Mouse (Mus musculus) small intestine, adult 2 months (tissue): ENCODE data around the gene Gjd2. TPM values are rescaled to one million over a fixed set of nuclear protein-coding genes. Genes with fewer than 3 reads are reported as not detected.

Experiments used
- H3K27ac ChIP-seq: fragments of 200-500 bp; 2 replicates; pipeline ENCODE4 v1.5.1; 2012; ENCODE audit warnings: low read depth, low read length, control low read depth, inconsistent platforms; ENCODE audit not compliant: insufficient read depth
- H3K27me3 ChIP-seq: fragments of 200-500 bp; 2 replicates; pipeline ENCODE4 v1.6.1; 2012; ENCODE audit warnings: mild to moderate bottlenecking, moderate library complexity, low read length, inconsistent platforms; ENCODE audit not compliant: control insufficient read depth, insufficient read depth
- H3K36me3 ChIP-seq: fragments of 200-500 bp; 2 replicates; pipeline ENCODE4 v1.6.1; 2012; ENCODE audit warnings: mild to moderate bottlenecking, low read length, control low read depth, inconsistent platforms; ENCODE audit not compliant: control insufficient read depth, insufficient read depth
- H3K4me1 ChIP-seq: fragments of 200-500 bp; 2 replicates; pipeline ENCODE4 v1.6.1; 2012; ENCODE audit warnings: low read length, inconsistent platforms, mixed read lengths; ENCODE audit not compliant: control insufficient read depth, insufficient read depth, insufficient read length
- H3K4me3 ChIP-seq: fragments of 200-500 bp; 2 replicates; pipeline ENCODE4 v1.5.1; 2012; ENCODE audit warnings: low read depth, mild to moderate bottlenecking, control low read depth, inconsistent platforms, low read length, moderate library complexity
- CTCF ChIP-seq: fragments of 200-500 bp; IDR thresholded peaks from 2 replicates; pipeline ENCODE4 v1.5.1; 2012; ENCODE audit warnings: low read depth, mild to moderate bottlenecking, control low read depth, inconsistent platforms, low read length, moderate library complexity, mixed read lengths; ENCODE audit not compliant: insufficient replicate concordance, insufficient read length; ENCODE audit errors: extremely low read depth
- POLR2A ChIP-seq: fragments of 200-500 bp; IDR thresholded peaks from 2 replicates; pipeline ENCODE4 v1.6.1; 2012; ENCODE audit warnings: low read depth, mild to moderate bottlenecking, control low read depth, inconsistent platforms, low read length, moderate library complexity
- WGBS: fragments of 180-500 bp; shearing (Covaris S2); methylation state at CpG from one replicate; pipeline ENCODE4 v1.1.7; 2018; 5-methylcytosine and 5-hydroxymethylcytosine counted together
- polyA plus RNA-seq: library from polyadenylated mRNA; depleted of rRNA; stranded (reverse); fragments of >200 nt; gene quantifications from 2 replicates; pipeline ENCODE4 v1.2.3, GENCODE M21; 2012; rRNA removed

Gene Gjd2
- polyA plus RNA-seq, result not detected in 2 replicates

- Histone ChIP-seq H3K36me3 (no peaks in the 10 kb centered on the region), H3K4me1 (no peaks in the 10 kb centered on the region), H3K4me3 (no peak within 1 kb of the TSS), H3K27ac (no peak within 1 kb of the TSS), H3K27me3 (peaks cover 12% of the 10 kb centered on the region)
- no peak for TF ChIP-seq POLR2A
- TF ChIP-seq CTCF, result no peak
- WGBS, result 2% methylated on average over 60 of the region's 60 CpGs
Measured at GRCm38 (mm10) chr2:114013295-114013771, at the start of gene Gjd2. Gene Gjd2, minus strand, starts transcription at chr2:114013619.

GRCm38 (mm10) chr2:114060071-114060591, 46.7 kb upstream of the Gjd2 start:
- H3K27ac ChIP-seq, result no peak overlapping the region
- no peaks in the 10 kb centered on the region for H3K36me3 ChIP-seq
- no peak overlapping the region for H3K4me3 ChIP-seq
- no peaks in the 10 kb centered on the region for H3K27me3 ChIP-seq
- 62% methylated on average over 6 of the region's 6 CpGs for WGBS
- no peaks in the 10 kb centered on the region for H3K4me1 ChIP-seq
- TF ChIP-seq CTCF (no peak), POLR2A (no peak)

- no peak overlapping the region for H3K27ac ChIP-seq
- 39% methylated on average over 1 of the region's 1 CpGs for WGBS
Measured at GRCm38 (mm10) chr2:114059608-114060007, 46.2 kb upstream of the Gjd2 start.

GRCm38 (mm10) chr2:114058226-114058796, 44.9 kb upstream of the Gjd2 start:
- 89% methylated on average over 10 of the region's 10 CpGs for WGBS
- no peak for TF ChIP-seq POLR2A
- H3K4me3 ChIP-seq, result no peak overlapping the region
- H3K36me3 ChIP-seq, result no peaks in the 10 kb centered on the region
- no peak overlapping the region for H3K27ac ChIP-seq
- no peaks in the 10 kb centered on the region for H3K4me1 ChIP-seq
- no peaks in the 10 kb centered on the region for H3K27me3 ChIP-seq

More at GRCm38 (mm10) chr2:114059608-114060007, 46.2 kb upstream of the Gjd2 start:
- TF ChIP-seq POLR2A, result no peak
- TF ChIP-seq CTCF, result no peak
- Histone ChIP-seq H3K4me1 (no peaks in the 10 kb centered on the region), H3K36me3 (no peaks in the 10 kb centered on the region), H3K4me3 (no peak overlapping the region), H3K27me3 (no peaks in the 10 kb centered on the region)

GRCm38 (mm10) chr2:114057303-114057853, 44.0 kb upstream of the Gjd2 start:
- TF ChIP-seq POLR2A (no peak), CTCF (no peak)
- 13% methylated on average over 10 of the region's 10 CpGs for WGBS

GRCm38 (mm10) chr2:114054129-114054528, 40.7 kb upstream of the Gjd2 start:
- 79% methylated on average over 4 of the region's 4 CpGs for WGBS
- no peak overlapping the region for H3K27ac ChIP-seq

More at GRCm38 (mm10) chr2:114057303-114057853, 44.0 kb upstream of the Gjd2 start:
- Histone ChIP-seq H3K36me3 (no peaks in the 10 kb centered on the region), H3K27ac (no peak overlapping the region), H3K4me1 (no peaks in the 10 kb centered on the region), H3K27me3 (no peaks in the 10 kb centered on the region), H3K4me3 (no peak overlapping the region)

GRCm38 (mm10) chr2:114052696-114053598, 39.5 kb upstream of the Gjd2 start, which contains the start of gene Actc1:
Gene Actc1, minus strand, starts transcription at chr2:114053548.
- H3K27me3 ChIP-seq, result no peaks in the 10 kb centered on the region
- H3K27ac ChIP-seq, result no peak within 1 kb of the TSS
- no peaks in the 10 kb centered on the region for H3K4me1 ChIP-seq
- TF ChIP-seq CTCF (no peak), POLR2A (no peak)
- no peak within 1 kb of the TSS for H3K4me3 ChIP-seq
- 26% methylated on average over 14 of the region's 14 CpGs for WGBS
- no peaks in the 10 kb centered on the region for H3K36me3 ChIP-seq

More at GRCm38 (mm10) chr2:114054129-114054528, 40.7 kb upstream of the Gjd2 start:
- TF ChIP-seq CTCF, result no peak
- no peak for TF ChIP-seq POLR2A
- Histone ChIP-seq H3K36me3 (no peaks in the 10 kb centered on the region), H3K27me3 (no peaks in the 10 kb centered on the region), H3K4me1 (no peaks in the 10 kb centered on the region), H3K4me3 (no peak overlapping the region)
